Mouse (Mus musculus) left cerebral cortex, adult 18-20 months (tissue): ENCODE measurements around the gene Rhof. TPM values are rescaled to one million over a fixed set of nuclear protein-coding genes. Genes with fewer than 3 reads are reported as not detected.

ENCODE experiments used
- DNase-seq, 2 experiments: peaks; one replicate each; pipeline ENCODE4 v3.0.0; 2021 to 2022; ENCODE audit warnings: low spot score in 2 of 2, mixed read lengths in 1 of 2
- total RNA-seq, 2 experiments: library from RNA; stranded (reverse); gene quantifications; 2 replicates each; pipeline ENCODE4 v1.2.3; 2021

Rhof gene
- total RNA-seq, 2 experiments from 2014 or later = 50.5 to 51.0 TPM

DNA sequence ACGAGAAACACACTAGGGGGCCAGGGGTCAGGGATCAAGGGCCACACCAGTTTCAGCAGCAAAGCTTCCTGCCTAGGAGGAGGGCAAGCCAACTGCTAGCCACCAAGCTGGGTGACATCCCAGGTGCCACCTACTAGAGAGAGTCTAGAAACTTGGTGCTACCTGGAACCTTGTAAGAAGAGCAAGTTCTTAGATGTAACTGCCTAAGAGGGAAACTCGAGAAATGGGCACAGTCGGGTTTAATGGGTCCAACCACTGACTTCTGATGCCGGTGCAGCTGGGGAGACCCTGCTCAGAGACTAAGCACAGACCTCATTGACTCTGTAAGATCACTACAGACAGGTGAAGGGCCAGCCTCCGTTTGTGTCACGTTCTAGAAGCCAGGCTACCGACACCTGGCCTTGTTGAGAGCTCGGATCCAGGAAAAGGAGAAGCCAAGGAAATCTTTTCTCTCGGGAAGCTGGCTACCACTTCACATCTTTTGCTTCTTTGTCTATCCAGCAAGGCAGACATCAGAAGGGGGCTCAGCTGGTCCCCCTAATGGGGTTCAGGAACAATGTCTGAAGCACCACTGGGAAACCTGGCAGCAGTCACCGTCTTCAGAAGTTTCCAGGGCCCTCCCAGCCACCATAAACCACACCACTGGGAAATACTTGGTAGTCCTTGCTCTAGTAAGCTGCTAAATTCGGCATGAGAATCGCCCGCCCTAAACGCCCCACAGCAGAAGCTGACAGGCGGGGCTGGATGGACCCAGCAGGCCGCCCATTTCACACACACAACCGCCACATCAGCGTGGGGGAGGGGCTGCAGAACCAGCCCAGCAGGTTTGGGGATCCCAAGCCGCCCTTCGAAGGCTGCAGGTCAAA is 4.8 kb upstream of the Rhof start:
- DNase-seq = peak; percentile 66 to 72

DNA sequence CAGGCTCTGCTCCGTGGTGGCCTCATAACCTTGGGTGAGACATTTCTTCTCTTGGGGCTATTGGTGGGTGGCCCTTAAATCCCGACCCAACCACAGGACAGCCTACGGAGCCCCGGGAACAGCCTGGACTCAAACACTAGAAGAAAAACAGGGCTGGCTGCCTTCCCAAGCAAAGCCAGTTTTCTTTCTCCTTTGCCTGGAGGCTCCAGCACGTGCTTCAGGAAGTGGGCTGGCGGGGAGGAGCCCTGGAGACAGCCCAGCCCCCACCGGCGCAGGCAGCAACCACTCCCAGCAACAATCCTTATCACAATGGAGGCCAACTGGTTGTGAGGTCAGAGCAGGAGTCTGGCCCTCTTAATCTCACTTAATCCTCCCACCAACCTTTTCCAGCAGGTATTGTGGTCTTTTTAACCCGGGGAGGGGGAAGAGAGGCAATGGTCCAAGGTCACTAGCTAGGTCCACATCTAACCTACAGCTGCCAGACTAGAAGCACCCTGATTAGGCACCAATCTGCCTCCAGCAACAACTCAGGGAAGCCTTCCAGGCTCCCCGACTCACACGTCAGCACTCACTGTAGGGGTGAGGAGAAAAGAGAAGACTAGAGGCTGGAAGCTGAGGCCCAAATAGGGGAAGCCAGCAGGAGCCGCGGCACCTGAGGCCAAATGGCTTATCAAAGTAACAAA is 4.0 kb upstream of the Rhof start:
- DNase-seq = peak; percentile 83 to 87

DNA sequence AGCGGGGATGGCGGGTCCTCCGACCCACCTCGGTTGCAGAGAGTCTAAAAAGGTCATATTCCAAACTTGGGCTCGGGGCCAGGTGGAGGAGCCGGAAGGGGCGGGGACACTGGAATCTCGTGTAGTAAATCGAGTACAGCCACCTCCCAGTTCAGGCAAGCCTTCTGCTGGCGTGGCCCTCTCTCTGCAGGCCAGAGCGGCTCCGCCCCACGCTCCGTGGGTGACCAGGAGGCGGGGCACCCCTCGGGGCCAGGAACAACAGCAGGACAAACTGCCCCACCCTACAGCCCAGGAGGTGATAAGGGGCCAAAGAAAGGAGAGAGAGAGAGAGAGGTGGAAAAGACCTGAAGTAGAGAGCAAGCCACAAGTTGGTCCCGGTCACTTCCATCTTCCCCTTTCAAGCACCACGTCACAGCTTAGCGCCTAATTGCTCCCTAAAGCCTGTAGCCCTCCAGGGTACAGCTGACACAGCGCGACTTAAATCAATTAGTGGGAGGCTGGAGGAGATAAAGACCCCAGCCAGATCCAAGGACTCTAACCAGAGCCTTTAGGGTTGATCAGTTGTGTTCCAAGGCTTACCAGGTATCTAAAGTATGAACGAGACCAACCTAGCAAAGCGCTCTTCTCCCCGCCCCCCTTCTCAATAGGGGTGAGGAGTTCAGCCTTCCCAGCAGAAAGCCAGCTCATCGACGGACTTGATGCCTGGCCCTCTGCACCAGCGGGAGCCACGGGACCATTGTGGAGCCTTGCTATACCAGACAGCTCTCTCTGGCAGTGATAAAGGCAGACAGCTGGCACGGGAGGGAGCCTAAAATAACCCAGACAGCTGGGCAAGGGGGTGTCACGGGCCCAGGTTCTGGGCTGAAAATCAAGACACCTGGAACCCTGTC is 3.2 kb upstream of the Rhof start:
- peak; percentile 66 to 68 for DNase-seq

DNA sequence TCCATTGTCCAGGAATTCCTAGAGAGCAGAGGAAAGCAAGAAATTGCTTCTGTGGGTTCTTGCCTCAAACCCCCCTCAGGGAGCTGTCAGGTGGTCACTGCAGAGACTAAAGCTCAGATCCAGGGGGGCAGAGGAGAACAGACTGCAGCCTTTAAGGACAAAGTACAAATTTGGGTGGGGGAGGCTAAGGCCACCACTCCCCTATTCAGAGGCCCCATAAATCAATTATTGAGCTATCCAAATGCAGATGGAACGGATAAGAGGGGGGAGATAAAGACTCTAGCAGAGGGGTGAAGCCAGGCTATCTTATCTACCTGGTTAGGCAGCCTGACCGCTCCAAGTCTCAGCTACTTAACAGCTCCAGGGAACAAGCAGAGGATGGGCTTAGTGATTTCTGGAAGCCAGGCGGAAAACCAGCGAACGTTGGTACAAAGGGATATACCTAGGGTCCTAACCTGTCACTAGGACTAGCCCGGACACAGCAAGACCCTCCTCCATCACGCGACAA is 2.4 kb upstream of the Rhof start:
- no peak for DNase-seq

DNA sequence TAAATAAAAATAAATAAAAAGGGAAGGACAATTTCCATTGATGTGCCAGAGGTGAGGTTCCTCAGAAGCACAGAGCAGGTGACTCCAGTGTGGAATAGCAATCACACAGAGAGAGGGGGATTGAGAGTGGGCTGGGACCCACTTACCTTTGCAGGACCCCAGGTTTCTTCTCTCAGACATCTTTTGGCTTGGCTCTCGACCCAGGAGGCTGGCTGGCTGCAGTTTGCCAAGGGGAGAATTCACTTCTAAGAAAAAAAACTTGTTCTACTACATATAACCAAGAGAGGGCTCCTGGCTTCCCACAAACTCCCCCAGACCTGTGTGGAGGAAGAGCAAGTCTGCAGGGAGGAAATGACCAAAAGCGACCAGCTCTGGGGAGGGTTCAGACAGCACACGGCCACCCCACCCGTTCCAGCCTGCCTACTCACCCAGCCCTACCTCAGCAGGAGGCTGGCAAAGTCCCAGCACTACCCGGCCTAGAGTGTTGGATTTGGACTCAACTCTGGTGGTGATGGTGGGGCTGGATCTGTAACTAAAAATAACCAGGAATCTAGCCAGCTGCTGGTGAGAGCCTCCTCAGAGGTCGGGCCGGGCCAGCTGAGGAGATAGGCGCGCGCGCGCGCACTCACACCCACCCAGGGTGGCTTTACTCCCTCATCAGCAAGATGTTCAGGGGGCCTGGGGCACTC is 1.8 kb upstream of the Rhof start:
- DNase-seq = peak in 1 of 2 experiments; percentile 69

DNA sequence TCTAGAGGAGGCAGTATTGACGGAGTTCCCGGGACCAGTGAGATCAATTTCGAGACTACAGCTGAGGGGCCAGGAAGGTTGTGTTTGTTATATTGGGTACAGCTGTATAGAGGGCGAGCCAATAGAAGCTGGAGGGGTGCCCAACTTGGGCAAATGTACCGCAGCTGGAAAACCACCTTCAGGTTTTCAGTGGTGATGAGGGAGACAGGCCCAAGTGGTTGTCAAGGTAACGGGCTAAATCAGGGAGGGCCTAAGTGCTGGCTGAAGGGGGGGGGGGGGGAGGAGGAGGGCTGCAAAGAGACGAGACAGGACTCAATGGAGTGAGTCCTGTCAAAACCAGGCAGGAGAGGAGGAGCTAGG is 1.3 kb upstream of the Rhof start:
- peak in 1 of 2 experiments; percentile 33 for DNase-seq

DNA sequence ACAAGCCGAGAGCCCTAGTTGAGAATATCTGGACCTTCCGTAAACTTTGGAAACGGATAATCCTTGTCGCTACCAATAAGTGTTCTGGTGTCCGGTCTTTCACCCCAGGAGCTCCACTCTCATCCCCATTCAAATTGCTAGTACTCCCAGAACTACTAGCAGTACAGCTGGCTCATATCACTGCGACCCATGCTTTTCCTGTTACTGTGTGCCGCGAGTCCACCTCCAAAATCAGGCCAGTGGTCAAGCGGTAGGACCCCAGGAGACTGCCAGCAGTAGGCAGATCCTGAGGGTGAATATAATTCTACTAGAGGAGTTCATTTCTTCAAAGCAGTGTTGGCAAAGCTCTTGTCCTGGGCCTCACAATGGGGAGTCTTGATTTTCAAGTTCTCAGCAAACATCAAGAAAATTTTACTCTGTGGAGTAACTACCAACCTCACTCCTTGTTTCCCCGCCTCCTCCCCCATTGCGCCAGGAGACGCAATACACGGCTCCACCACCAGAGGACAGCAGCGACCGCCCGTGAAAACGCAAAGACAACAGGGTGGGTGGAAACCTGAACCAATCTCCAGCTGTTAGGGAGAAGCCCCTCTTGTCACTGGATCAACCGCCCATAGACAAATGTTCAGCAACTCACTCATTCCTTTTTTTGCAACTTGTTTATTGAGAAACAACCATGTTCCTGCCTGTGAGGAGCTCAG is 741 bp upstream of the Rhof start:
- DNase-seq = peak; percentile 88 to 91

DNA sequence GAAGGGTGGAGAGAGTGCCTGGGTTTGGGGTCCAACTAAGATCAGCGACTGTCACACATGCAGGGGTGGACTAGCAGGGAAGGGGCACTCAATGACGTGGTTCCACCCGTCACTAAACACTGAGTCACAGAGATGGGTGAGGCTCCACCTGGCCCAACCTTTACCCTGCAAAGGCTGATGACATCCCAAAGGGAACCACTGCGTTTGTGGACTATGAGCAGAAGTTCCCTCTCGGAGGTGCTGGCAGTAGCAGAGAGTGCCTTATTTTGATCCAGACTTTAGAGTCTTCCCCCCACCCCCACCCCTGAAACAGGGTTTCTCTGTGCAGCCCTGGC is 1.7 kb downstream of the Rhof start:
- no peak for DNase-seq

DNA sequence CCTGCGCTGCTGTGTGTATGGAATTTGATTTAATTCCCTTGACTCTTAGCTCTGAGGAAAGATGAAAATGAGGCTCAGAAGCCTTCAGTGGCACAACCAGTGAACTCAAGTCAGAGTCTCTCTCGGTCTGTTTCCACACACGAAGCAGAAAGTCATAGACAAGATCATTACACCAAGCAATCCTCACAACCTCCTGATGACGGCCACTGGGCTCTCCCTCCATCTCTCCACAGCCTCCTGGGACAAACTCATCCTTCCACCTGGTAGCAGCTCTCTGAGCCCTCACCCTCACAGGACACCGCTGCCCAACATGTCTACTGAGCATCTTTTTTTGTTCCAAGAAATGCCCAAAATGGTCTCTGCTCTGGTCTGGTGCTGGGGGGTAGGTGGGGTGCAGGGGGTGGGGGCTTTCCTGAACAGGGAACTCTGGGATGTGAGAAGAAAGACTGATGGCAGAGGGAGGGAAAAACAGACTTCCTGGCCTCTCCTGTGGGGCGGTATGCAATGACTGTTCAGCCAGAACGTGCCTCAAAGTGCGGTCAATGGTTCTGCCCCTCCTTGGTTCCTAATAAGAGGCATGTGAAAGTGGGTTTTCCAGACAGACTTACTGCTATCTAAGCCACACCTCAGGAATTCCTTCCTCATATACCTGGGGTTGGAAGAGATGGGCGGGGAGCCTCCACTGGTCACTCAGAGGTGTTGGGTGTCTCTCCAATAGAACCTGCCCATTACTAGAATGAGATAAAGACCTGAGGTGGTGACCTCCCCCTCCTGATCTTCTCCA is 2.3 kb downstream of the Rhof start:
- DNase-seq = no peak

DNA sequence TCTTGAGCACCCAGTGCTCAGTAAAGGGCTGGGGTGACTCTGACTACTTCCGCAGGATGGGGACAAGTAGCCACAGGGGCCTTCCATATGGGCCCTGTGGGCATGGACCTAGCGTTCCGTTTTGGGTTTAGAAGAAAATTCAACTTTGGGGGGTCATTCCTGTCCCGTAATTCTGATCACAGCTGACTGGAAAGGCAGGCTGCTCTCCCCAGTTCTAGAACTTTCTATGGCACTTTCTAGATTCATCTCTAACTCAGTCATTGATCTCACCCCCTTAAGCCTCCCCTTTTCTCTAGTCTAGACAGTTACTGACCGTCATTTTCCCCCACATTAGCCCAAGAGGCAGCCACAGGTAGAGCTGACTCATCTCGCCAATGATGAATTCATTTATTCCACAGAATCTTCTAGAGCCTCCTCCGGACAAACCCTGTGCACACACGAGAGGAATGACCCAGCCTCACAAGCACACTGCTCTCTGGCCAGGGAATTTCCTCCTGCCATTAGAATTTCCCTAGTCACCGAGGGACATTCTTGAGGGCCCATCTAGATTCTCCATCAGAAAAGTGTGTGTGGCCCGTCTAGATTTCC is 3.2 kb downstream of the Rhof start:
- no peak for DNase-seq

DNA sequence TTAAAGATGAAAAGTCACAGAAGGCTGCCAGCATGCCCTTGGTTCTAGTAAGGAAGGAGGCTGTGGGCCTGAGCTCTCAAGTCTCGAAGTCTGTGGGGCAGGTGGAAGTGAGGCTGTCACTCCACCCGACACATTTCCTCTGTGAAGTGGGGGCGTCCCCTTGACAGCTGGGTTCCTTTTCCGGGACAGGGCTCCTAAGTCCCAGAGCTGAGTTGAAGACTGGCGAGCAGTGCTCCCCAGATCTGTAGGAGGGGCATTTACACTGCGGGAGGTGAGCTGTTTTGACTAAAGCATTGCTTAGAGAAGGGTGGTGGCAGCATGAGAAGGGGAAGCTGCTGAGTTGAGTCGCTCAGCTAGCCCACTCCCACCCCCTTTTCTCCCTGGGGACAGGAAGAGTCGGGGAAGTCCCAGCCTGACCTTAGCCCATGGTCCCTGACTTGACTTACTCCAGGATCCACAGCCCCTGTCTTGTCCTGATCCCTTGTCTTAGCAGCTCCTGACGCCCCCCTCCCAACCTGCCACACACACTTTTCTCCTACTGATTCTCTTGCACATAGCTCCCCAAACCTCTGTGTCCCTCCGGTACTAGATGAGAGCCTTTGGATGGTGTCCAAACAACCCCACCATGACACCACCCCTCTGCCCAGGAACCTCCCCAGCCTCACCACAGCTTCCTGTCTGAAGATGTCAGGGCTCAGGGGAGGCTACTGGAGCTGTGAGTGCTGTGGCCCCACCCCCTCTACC is 3.9 kb downstream of the Rhof start:
- no peak for DNase-seq

DNA sequence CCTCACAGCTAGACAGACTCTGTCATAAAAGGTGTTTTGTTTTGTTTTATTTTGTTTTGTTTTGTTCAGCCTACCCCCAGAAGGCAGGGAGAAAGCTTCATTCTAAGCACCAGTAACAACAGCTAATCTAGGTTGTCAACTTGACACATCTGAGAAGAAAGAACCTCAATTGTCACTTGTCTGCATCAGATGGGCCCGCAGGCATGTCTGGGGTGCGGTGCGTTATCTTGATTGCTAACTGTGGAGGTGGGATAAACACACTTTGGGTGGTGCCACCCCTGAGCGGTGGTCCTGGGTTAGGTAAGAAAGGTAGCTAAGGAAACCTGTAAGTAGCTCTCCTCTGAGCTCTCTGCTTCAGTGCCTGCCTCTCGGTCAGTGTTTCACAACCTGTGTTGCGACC is 5.5 kb downstream of the Rhof start:
- no peak for DNase-seq

DNA sequence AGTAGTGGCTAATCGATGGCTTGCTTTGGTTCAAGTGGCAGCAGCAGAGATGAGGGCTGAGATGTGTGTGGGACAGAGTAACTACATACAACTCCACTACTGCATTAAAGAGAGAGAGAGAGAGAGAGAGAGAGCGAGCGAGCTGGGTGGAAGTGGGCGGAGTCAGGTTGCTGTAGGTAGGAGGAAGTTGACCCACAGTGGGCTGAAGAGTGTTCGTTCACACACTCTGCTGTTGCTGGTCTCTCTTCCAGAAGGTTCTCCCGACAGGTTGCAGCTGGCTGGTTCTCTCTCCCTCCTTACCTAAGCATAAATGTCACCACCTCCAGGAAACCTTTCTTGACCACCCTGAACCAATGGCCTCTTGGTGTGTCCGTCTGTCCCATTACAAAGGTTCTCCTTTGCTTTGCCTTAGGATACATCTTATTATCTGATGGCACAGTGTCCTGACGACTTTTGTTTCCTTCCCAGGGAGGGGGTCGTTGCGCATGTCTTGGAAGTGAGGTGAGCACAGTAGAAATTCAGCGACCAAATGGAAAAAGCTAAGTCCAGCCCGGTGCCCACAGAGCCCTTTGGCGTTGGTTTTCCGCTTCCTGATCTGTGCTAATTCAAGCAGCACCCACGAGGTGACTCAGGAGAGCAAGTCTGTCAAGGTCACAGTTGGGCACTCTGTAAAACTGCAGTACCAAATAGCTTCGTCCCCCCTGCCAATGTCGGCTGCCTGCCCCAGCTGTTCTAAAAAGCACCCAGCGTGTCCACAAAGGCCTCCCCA is 6.7 kb downstream of the Rhof start:
- no peak for DNase-seq

DNA sequence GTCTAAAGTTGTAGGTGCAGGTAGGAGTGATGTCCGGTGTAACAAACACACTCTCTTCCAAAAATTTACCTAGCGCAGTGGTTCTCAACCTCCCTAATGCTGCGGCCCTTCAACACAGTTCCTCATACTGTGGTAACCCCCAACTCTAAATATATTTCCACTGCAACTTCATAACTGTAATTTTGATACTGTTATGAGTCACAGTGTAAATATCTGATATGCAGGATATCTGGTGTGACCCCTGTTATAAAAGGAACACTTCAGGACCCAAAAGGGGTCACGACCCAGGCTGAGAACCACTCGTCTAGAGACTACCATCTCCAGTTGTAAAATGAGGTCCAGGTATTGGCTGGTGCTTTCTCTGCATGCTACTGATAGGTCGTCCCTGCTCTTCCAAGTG is 7.4 kb downstream of the Rhof start:
- no peak for DNase-seq

DNA sequence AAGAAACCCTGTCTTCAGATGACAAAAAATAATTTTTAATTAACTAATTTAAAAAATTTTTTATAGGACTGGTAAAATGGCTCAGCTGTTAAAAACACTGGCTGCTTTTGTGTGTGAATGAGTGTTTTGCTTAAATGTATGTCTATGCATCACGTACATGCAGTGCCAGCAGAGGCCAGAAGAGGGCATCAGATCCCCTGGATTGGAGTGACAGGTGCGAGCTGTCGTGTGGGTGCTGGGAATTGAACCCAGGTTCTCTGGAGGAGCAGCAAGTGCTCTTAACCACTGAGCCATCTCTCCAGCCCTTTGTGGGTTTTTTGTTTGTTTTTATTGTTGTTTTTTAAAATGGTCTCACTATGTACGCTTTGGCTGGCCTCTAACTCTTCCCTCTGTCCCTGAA is 10.3 kb downstream of the Rhof start:
- DNase-seq = no peak

DNA sequence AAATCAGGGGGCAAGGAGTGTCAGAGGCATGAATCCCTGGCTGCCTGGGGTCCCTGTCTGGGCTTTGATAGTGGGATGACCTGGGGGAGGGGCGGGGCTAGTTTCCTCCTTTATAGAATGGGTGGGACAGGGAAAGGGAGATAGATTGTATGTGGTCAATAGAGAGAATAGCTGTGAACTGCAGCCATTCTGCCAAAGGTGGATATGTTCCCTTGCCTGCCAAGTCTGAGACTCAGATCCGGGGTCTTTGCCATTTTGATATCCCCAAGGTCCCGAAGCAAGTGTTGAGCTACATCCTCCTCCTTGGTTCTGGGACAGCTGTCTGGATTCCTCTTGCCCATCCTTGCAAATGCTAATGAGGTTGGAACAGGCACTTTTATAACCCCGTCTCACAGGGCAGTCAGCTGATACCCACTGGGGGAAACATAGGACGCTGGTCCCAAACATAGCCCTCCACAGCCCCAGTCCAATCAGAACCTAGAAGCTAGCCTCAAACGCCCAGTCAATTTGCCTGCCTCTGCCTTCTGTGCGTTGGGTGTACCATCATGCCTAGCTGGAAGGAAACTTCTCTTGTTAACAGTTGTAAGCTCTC is 11.8 kb downstream of the Rhof start:
- DNase-seq = no peak

DNA sequence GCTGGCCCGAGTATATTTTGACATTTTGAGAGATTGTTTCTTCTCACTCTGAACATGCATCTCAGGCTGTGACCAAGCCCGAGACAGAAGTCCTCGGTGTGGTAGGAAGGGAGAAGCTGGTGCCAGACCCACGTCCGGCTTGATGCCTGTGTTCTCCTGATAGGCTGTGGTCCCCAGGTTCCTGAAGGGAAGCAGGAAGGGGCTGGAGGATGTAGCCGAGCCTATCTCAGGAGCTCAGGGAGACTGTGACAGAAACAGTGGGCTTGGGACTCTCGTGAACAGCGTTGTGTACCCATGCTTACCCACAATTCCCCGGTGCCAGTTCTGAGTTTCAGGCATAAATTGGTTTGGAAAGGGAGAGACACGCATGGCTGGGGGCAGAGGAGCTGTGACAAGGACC is 13.7 kb downstream of the Rhof start:
- DNase-seq = no peak
